Mouse (Mus musculus) MEL (cell line): Measurements from ENCODE around the gene Mettl27. TPM values are rescaled to one million over a fixed set of nuclear protein-coding genes. Genes with fewer than 3 reads are reported as not detected.

Experiments
- DNase-seq: peaks from one replicate; pipeline ENCODE4 v3.0.0; 2011; ENCODE audit warnings: low read depth, low spot score
- H3K27ac ChIP-seq: 2 replicates; pipeline ENCODE4 v1.5.1; 2012; ENCODE audit warnings: low read depth, mild to moderate bottlenecking, control low read depth, low read length, moderate library complexity; ENCODE audit not compliant: control insufficient read depth
- H3K27me3 ChIP-seq, 2 experiments: fragments of 150-350 bp in 1 of 2; sonication (generic) in 1 of 2; 2 replicates each; pipeline ENCODE4 v1.6.1; 2012; ENCODE audit warnings: low read length in 2 of 2, mild to moderate bottlenecking in 2 of 2, improper control_type of control experiment in 1 of 2, moderate library complexity in 1 of 2; ENCODE audit not compliant: insufficient read depth in 2 of 2, control insufficient read depth in 1 of 2
- H3K36me3 ChIP-seq, 2 experiments: 2 replicates each; pipeline ENCODE4 v1.6.1; 2012 to 2014; ENCODE audit warnings: low read length in 2 of 2, improper control_type of control experiment in 1 of 2, inconsistent platforms in 1 of 2, mild to moderate bottlenecking in 1 of 2; ENCODE audit not compliant: insufficient read depth in 2 of 2, control insufficient read depth in 1 of 2
- H3K4me1 ChIP-seq, 2 experiments: fragments of 150-350 bp in 1 of 2; sonication (generic) in 1 of 2; 2 replicates each; pipeline ENCODE4 v1.6.1; 2012; ENCODE audit warnings: low read length in 2 of 2, improper control_type of control experiment in 1 of 2, mild to moderate bottlenecking in 1 of 2; ENCODE audit not compliant: insufficient read depth in 2 of 2, control insufficient read depth in 1 of 2
- H3K4me3 ChIP-seq, 2 experiments: fragments of 150-350 bp in 1 of 2; sonication (generic) in 1 of 2; 2 replicates each; pipeline ENCODE4 v1.5.1; 2012; ENCODE audit warnings: low read depth in 2 of 2, low read length in 2 of 2, mild to moderate bottlenecking in 2 of 2, moderate library complexity in 2 of 2, control low read depth in 1 of 2, improper control_type of control experiment in 1 of 2; ENCODE audit not compliant: control insufficient read depth in 1 of 2, insufficient read depth in 1 of 2
- H3K79me2 ChIP-seq: 2 replicates; pipeline ENCODE4 v1.6.1; 2012; ENCODE audit warnings: mild to moderate bottlenecking, low read length, moderate library complexity; ENCODE audit not compliant: control insufficient read depth, poor library complexity, insufficient read depth
- H3K9ac ChIP-seq: 2 replicates; pipeline ENCODE4 v1.6.1; 2012; ENCODE audit warnings: low read depth, mild to moderate bottlenecking, control low read depth, low read length, moderate library complexity; ENCODE audit not compliant: control insufficient read depth, poor library complexity, severe bottlenecking
- H3K9me3 ChIP-seq: fragments of 150-350 bp; sonication (generic); replicated peaks from 2 replicates; pipeline ENCODE4 v1.6.1; 2012; ENCODE audit warnings: mild to moderate bottlenecking, low read length, improper control_type of control experiment, moderate library complexity; ENCODE audit not compliant: insufficient read depth
- BHLHE40 ChIP-seq: IDR thresholded peaks from 2 replicates; pipeline ENCODE4 v1.6.1; 2012; ENCODE audit warnings: low read depth, mild to moderate bottlenecking, inconsistent platforms, low read length, improper control_type of control experiment, borderline replicate concordance
- CHD1 ChIP-seq: IDR thresholded peaks from 2 replicates; pipeline ENCODE4 v1.6.1; 2012; ENCODE audit warnings: low read depth, mild to moderate bottlenecking, inconsistent platforms, low read length, improper control_type of control experiment
- CHD2 ChIP-seq: IDR thresholded peaks from 2 replicates; pipeline ENCODE4 v1.6.1; 2011; ENCODE audit warnings: low read length, improper control_type of control experiment
- CTCF ChIP-seq, 3 experiments: IDR thresholded peaks in 2 of 3; conservative IDR thresholded peaks in 1 of 3; 2 replicates each; pipeline ENCODE4 v1.5.1; 2011 to 2012; ENCODE audit warnings: low read length in 3 of 3, low read depth in 2 of 3, mild to moderate bottlenecking in 2 of 3, improper control_type of control experiment in 1 of 3, inconsistent platforms in 1 of 3, mixed read lengths in 1 of 3, moderate library complexity in 1 of 3; ENCODE audit not compliant: control insufficient read depth in 1 of 3, insufficient read depth in 1 of 3, poor library complexity in 1 of 3, severe bottlenecking in 1 of 3
- E2F4 ChIP-seq: IDR thresholded peaks from 2 replicates; pipeline ENCODE4 v1.6.1; 2011; ENCODE audit warnings: low read depth, low read length, improper control_type of control experiment, borderline replicate concordance
- ELF1 ChIP-seq: IDR thresholded peaks from 2 replicates; pipeline ENCODE4 v1.6.1; 2014; ENCODE audit warnings: low read depth, mild to moderate bottlenecking, inconsistent platforms, low read length, improper control_type of control experiment, moderate library complexity
- EP300 ChIP-seq, 2 experiments: IDR thresholded peaks; 2 replicates each; pipeline ENCODE4 v1.6.1; 2011; ENCODE audit warnings: improper control_type of control experiment in 2 of 2, low read length in 2 of 2, low read depth in 1 of 2, mild to moderate bottlenecking in 1 of 2
- ETS1 ChIP-seq: IDR thresholded peaks from 2 replicates; pipeline ENCODE4 v1.6.1; 2012; ENCODE audit warnings: low read depth, mild to moderate bottlenecking, inconsistent platforms, low read length, improper control_type of control experiment, moderate library complexity
- GABPA ChIP-seq: IDR thresholded peaks from 2 replicates; pipeline ENCODE4 v1.6.1; 2012; ENCODE audit warnings: low read depth, mild to moderate bottlenecking, inconsistent platforms, low read length, improper control_type of control experiment, moderate library complexity
- GATA1 ChIP-seq: IDR thresholded peaks from 2 replicates; pipeline ENCODE4 v1.6.1; 2011; ENCODE audit warnings: low read depth, low read length, improper control_type of control experiment
- HCFC1 ChIP-seq: IDR thresholded peaks from 2 replicates; pipeline ENCODE4 v1.6.1; 2012; ENCODE audit warnings: low read depth, mild to moderate bottlenecking, inconsistent platforms, low read length, improper control_type of control experiment, moderate library complexity
- JUND ChIP-seq: IDR thresholded peaks from 2 replicates; pipeline ENCODE4 v1.6.1; 2011; ENCODE audit warnings: low read depth, mild to moderate bottlenecking, improper control_type of control experiment, low read length
- KAT2A ChIP-seq: conservative IDR thresholded peaks from 2 replicates; pipeline ENCODE4 v1.6.1; 2012; ENCODE audit warnings: low read depth, low read length, improper control_type of control experiment, inconsistent platforms
- MAFK ChIP-seq: IDR thresholded peaks from 2 replicates; pipeline ENCODE4 v1.6.1; 2011; ENCODE audit warnings: low read depth, mild to moderate bottlenecking, low read length, improper control_type of control experiment, borderline replicate concordance
- MAZ ChIP-seq: IDR thresholded peaks from 2 replicates; pipeline ENCODE4 v1.6.1; 2012; ENCODE audit warnings: low read depth, mild to moderate bottlenecking, inconsistent platforms, low read length, improper control_type of control experiment
- MEF2A ChIP-seq: IDR thresholded peaks from 2 replicates; pipeline ENCODE4 v1.6.1; 2014; ENCODE audit warnings: low read depth, mild to moderate bottlenecking, inconsistent platforms, low read length, improper control_type of control experiment; ENCODE audit not compliant: poor library complexity, insufficient replicate concordance, severe bottlenecking; ENCODE audit errors: extremely low read depth
- MXI1 ChIP-seq: IDR thresholded peaks from 2 replicates; pipeline ENCODE4 v1.6.1; 2011; ENCODE audit warnings: mild to moderate bottlenecking, low read depth, low read length, improper control_type of control experiment
- MYB ChIP-seq: IDR thresholded peaks from 2 replicates; pipeline ENCODE4 v1.6.1; 2011; ENCODE audit warnings: mild to moderate bottlenecking, low read depth, low read length, improper control_type of control experiment
- MYC ChIP-seq: IDR thresholded peaks from 2 replicates; pipeline ENCODE4 v1.6.1; 2011; ENCODE audit warnings: low read depth, mild to moderate bottlenecking, low read length, improper control_type of control experiment, moderate library complexity
- NELFE ChIP-seq: IDR thresholded peaks from 2 replicates; pipeline ENCODE4 v1.6.1; 2011; ENCODE audit warnings: low read depth, low read length, improper control_type of control experiment
- NRF1 ChIP-seq: IDR thresholded peaks from 2 replicates; pipeline ENCODE4 v1.6.1; 2014; ENCODE audit warnings: low read depth, mild to moderate bottlenecking, inconsistent platforms, low read length, improper control_type of control experiment, moderate library complexity; ENCODE audit not compliant: poor library complexity, insufficient read depth, severe bottlenecking
- POLR2A ChIP-seq, 2 experiments: IDR thresholded peaks; 2 replicates each; pipeline ENCODE4 v1.6.1; 2011 to 2012; ENCODE audit warnings: low read length in 2 of 2, mild to moderate bottlenecking in 2 of 2, control low read depth in 1 of 2, improper control_type of control experiment in 1 of 2, low read depth in 1 of 2, moderate library complexity in 1 of 2; ENCODE audit not compliant: control insufficient read depth in 1 of 2, insufficient read depth in 1 of 2, poor library complexity in 1 of 2
- POLR2AphosphoS5 ChIP-seq: IDR thresholded peaks from 2 replicates; pipeline ENCODE4 v1.6.1; 2012; ENCODE audit warnings: low read depth, borderline replicate concordance, mild to moderate bottlenecking, inconsistent platforms, low read length, moderate library complexity, mixed read lengths
- RAD21 ChIP-seq: IDR thresholded peaks from 2 replicates; pipeline ENCODE4 v1.6.1; 2011; ENCODE audit warnings: mild to moderate bottlenecking, low read depth, low read length, improper control_type of control experiment
- RCOR1 ChIP-seq: IDR thresholded peaks from 2 replicates; pipeline ENCODE4 v1.6.1; 2012; ENCODE audit warnings: low read depth, mild to moderate bottlenecking, inconsistent platforms, low read length, improper control_type of control experiment
- SIN3A ChIP-seq: IDR thresholded peaks from 2 replicates; pipeline ENCODE4 v1.6.1; 2012; ENCODE audit warnings: low read length, improper control_type of control experiment, inconsistent platforms
- SMC3 ChIP-seq: IDR thresholded peaks from 2 replicates; pipeline ENCODE4 v1.6.1; 2011; ENCODE audit warnings: low read depth, low read length, improper control_type of control experiment
- TAL1 ChIP-seq: IDR thresholded peaks from 2 replicates; pipeline ENCODE4 v1.6.1; 2012; ENCODE audit warnings: mild to moderate bottlenecking, inconsistent platforms, low read length, moderate library complexity, mixed read lengths
- TBP ChIP-seq: IDR thresholded peaks from 2 replicates; pipeline ENCODE4 v1.8.0; 2011; ENCODE audit warnings: low read depth, low read length, improper control_type of control experiment
- TCF12 ChIP-seq: IDR thresholded peaks from 2 replicates; pipeline ENCODE4 v1.6.1; 2014; ENCODE audit warnings: low read depth, mild to moderate bottlenecking, inconsistent platforms, low read length, improper control_type of control experiment, moderate library complexity
- UBTF ChIP-seq: IDR thresholded peaks from 2 replicates; pipeline ENCODE4 v1.6.1; 2012; ENCODE audit warnings: low read depth, mild to moderate bottlenecking, inconsistent platforms, low read length, improper control_type of control experiment, moderate library complexity, borderline replicate concordance; ENCODE audit not compliant: insufficient read depth
- USF1 ChIP-seq: IDR thresholded peaks from 2 replicates; pipeline ENCODE4 v1.6.1; 2014; ENCODE audit warnings: low read depth, mild to moderate bottlenecking, inconsistent platforms, low read length, improper control_type of control experiment, moderate library complexity
- USF2 ChIP-seq, 2 experiments: IDR thresholded peaks; 2 replicates each; pipeline ENCODE4 v1.6.1; 2011 to 2012; ENCODE audit warnings: improper control_type of control experiment in 2 of 2, low read length in 2 of 2, borderline replicate concordance in 1 of 2, inconsistent platforms in 1 of 2, low read depth in 1 of 2, mild to moderate bottlenecking in 1 of 2; ENCODE audit not compliant: insufficient read depth in 1 of 2
- ZC3H11A ChIP-seq: IDR thresholded peaks from 2 replicates; pipeline ENCODE4 v1.6.1; 2012; ENCODE audit warnings: low read depth, mild to moderate bottlenecking, inconsistent platforms, low read length, improper control_type of control experiment
- ZKSCAN1 ChIP-seq: IDR thresholded peaks from 2 replicates; pipeline ENCODE4 v1.6.1; 2012; ENCODE audit warnings: low read depth, mild to moderate bottlenecking, inconsistent platforms, low read length, improper control_type of control experiment, moderate library complexity
- ZMIZ1 ChIP-seq: IDR thresholded peaks from 2 replicates; pipeline ENCODE4 v1.6.1; 2012; ENCODE audit warnings: low read depth, mild to moderate bottlenecking, inconsistent platforms, low read length, improper control_type of control experiment, moderate library complexity
- ZNF384 ChIP-seq: IDR thresholded peaks from 2 replicates; pipeline ENCODE4 v1.6.1; 2012; ENCODE audit warnings: low read depth, mild to moderate bottlenecking, inconsistent platforms, low read length, improper control_type of control experiment
- polyA plus RNA-seq, 2 experiments: library from polyadenylated mRNA; stranded (reverse) in 1 of 2; unstranded in 1 of 2; fragments of >175 nt in 1 of 2; fragments of >200 nt in 1 of 2; gene quantifications; 2 replicates each; pipeline versions ENCODE4 v1.2.1 to v1.2.4; 2012; ENCODE audit warnings: low replicate concordance in 2 of 2, low read depth in 1 of 2; ENCODE audit not compliant: insufficient read length in 2 of 2, insufficient read depth in 1 of 2, missing spikeins in 1 of 2
- total RNA-seq: library from RNA; depleted of rRNA; stranded (reverse); fragments of 300-350 nt; gene quantifications from 2 replicates; pipeline ENCODE4 v1.2.3, GENCODE M21; 2012

Mettl27 gene
- total and polyA plus RNA-seq, 3 experiments: 0.96 to 3.1 TPM; not detected in 1

DNA sequence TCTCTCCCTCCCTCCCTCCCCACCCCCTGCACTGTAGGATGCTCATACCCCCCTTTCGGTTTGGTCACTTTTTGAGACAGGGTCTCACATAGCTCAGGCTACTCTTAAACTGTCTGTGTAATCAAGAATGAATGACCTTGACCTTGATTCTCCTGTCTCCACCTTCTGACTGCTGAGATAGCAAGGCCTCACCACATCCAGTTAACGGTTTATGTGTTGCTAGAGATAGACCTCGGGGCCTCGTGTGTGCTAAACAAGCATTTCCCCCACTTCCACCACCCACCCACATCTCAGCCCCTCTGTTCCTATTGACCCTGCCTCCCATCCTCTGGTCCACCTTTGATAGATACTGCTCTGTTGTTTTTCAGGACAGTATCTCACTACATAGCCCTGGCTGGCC is 45.7 kb downstream of the Mettl27 start:
- H3K9me3 ChIP-seq: no peaks in the 10 kb centered on the region
- no peaks in the 10 kb centered on the region for H3K27me3 ChIP-seq
- peaks cover 0 to 30% of the 10 kb centered on the region in 2 experiments; a peak in 2 of 4 replicates for H3K36me3 ChIP-seq
- H3K79me2 ChIP-seq: 0 out of 2 replicates have a peak, but pooled peaks cover 2% of the 10 kb centered on the region
- H3K9ac ChIP-seq: no peak overlapping the region
- peak overlapping the region; percentile 18; the same call in 1 of the 2 replicates for H3K27ac ChIP-seq
- no peak overlapping the region for H3K4me3 ChIP-seq
- DNase-seq: peak; percentile 47
- H3K4me1 ChIP-seq: peaks cover 13 to 43% of the 10 kb centered on the region in 2 experiments
- TF ChIP-seq TAL1: peak; percentile 27; the same call in 1 of the 2 replicates
- TF ChIP-seq E2F4: no peak
- no peak for TF ChIP-seq RCOR1
- TF ChIP-seq MYC: 0 out of 2 replicates have a peak, but pooled peaks have one; percentile 17
- TF ChIP-seq JUND: no peak
- no peak for TF ChIP-seq BHLHE40
- TF ChIP-seq ETS1: no peak
- no peak for TF ChIP-seq MEF2A
- TF ChIP-seq TCF12: peak; percentile 34; the same call in 1 of the 2 replicates
- TF ChIP-seq ZMIZ1: no peak
- TF ChIP-seq SIN3A: no peak
- no peak for TF ChIP-seq ZKSCAN1
- TF ChIP-seq SMC3: no peak
- TF ChIP-seq POLR2A (IDR thresholded peaks at IDR 0.05; ENCODE audit: control insufficient read depth in 1 of 2, insufficient read depth in 1 of 2, low read depth in 1 of 2, low read length in 2 of 2, poor library complexity in 1 of 2): no peak
- no peak for TF ChIP-seq CTCF (IDR thresholded peaks at IDR 0.05 in 2 of 3, conservative IDR thresholded peaks at IDR 0.05 in 1 of 3; ENCODE audit: control insufficient read depth in 1 of 3, insufficient read depth in 1 of 3, low read depth in 2 of 3, low read length in 3 of 3, poor library complexity in 1 of 3, severe bottlenecking in 1 of 3)
- TF ChIP-seq GABPA: no peak
- peak in 1 of 2 experiments; percentile 77; a peak in 2 of 4 replicates for TF ChIP-seq EP300 (IDR thresholded peaks at IDR 0.05; ENCODE audit: low read depth in 1 of 2, low read length in 2 of 2)
- TF ChIP-seq MXI1: no peak
- no peak for TF ChIP-seq KAT2A
- TF ChIP-seq CHD1: no peak
- TF ChIP-seq USF2 (IDR thresholded peaks at IDR 0.05; ENCODE audit: borderline replicate concordance in 1 of 2, insufficient read depth in 1 of 2, low read depth in 1 of 2, low read length in 2 of 2): no peak
- TF ChIP-seq MAZ: no peak
- peak; percentile 46; the same call in 1 of the 2 replicates for TF ChIP-seq GATA1
- TF ChIP-seq ZNF384: no peak
- TF ChIP-seq HCFC1: no peak
- no peak for TF ChIP-seq NELFE
- TF ChIP-seq RAD21: no peak
- TF ChIP-seq NRF1: no peak
- TF ChIP-seq POLR2AphosphoS5: no peak
- TF ChIP-seq MYB: peak; percentile 63
- TF ChIP-seq MAFK: no peak
- TF ChIP-seq ELF1: no peak
- no peak for TF ChIP-seq CHD2
- no peak for TF ChIP-seq TBP
- no peak for TF ChIP-seq UBTF
- no peak for TF ChIP-seq ZC3H11A
- TF ChIP-seq USF1: no peak
